Mouse (Mus musculus) embryonic facial prominence, embryonic 14.5 days (tissue): ENCODE measurements around the gene Casp9. TPM values are rescaled to one million over a fixed set of nuclear protein-coding genes. Genes with fewer than 3 reads are reported as not detected.

Experiments
- ATAC-seq: fragments of 200-750 bp; cut with Nextera tagmentation; 2 replicates; pipeline ENCODE4 v1.8.0; 2017; ENCODE audit warnings: low read depth, moderate number of reproducible peaks, moderate TSS enrichment
- DNase-seq: peaks from one replicate; pipeline ENCODE4 v3.0.0-alpha.2; 2015; ENCODE audit warnings: low spot score
- H3K27ac ChIP-seq: fragments of 300-500 bp; sonication (generic); replicated peaks from 2 replicates; pipeline ENCODE4 v1.5.1; 2014; ENCODE audit warnings: low read depth, mild to moderate bottlenecking, low read length, moderate library complexity
- H3K27me3 ChIP-seq: fragments of 300-500 bp; sonication (generic); replicated peaks from 2 replicates; pipeline ENCODE4 v1.6.1; 2014; ENCODE audit warnings: low read length; ENCODE audit not compliant: control insufficient read depth, insufficient read depth
- H3K36me3 ChIP-seq: fragments of 300-500 bp; sonication (generic); 2 replicates; pipeline ENCODE4 v1.6.1; 2014; ENCODE audit warnings: low read length, mixed read lengths; ENCODE audit not compliant: control insufficient read depth, insufficient read depth
- H3K4me1 ChIP-seq: fragments of 300-500 bp; sonication (generic); 2 replicates; pipeline ENCODE4 v1.6.1; 2014; ENCODE audit warnings: antibody characterized with exemption, low read length; ENCODE audit not compliant: control insufficient read depth, insufficient read depth
- H3K4me2 ChIP-seq: fragments of 300-500 bp; sonication (generic); 2 replicates; pipeline ENCODE4 v1.6.1; 2014; ENCODE audit warnings: low read depth, mild to moderate bottlenecking, low read length, moderate library complexity, mixed read lengths
- H3K4me3 ChIP-seq: fragments of 300-500 bp; sonication (generic); 2 replicates; pipeline ENCODE4 v1.5.1; 2014; ENCODE audit warnings: low read depth, mild to moderate bottlenecking, low read length
- H3K9ac ChIP-seq: fragments of 300-500 bp; sonication (generic); 2 replicates; pipeline ENCODE4 v1.6.1; 2014; ENCODE audit warnings: low read depth, mild to moderate bottlenecking, low read length, moderate library complexity, mixed read lengths
- H3K9me3 ChIP-seq: fragments of 300-500 bp; sonication (generic); 2 replicates; pipeline ENCODE4 v1.6.1; 2016; ENCODE audit warnings: low read length; ENCODE audit not compliant: control insufficient read depth
- WGBS: fragments of 180-500 bp; shearing (Covaris S2); extraction: QIAGEN DNeasy Blood & Tissue Kit; methylation state at CpG from one replicate; pipeline ENCODE4 v1.1.7; 2014; 5-methylcytosine and 5-hydroxymethylcytosine counted together
- polyA plus RNA-seq: library from polyadenylated mRNA; unstranded; fragments of >200 nt; fragmentation: Nextera tagmentation; extraction: Ambion mirVana; gene quantifications from 2 replicates; pipeline ENCODE4 v1.2.1, GENCODE M21; 2014

The Casp9 gene
- polyA plus RNA-seq, 1 experiment from 2014 or later = 10.3 TPM

GRCm38 (mm10) chr4:141758874-141759542 lies 34.4 kb upstream of the Casp9 start:
- ATAC-seq (no peak), DNase-seq (no peak)
- H3K9me3 ChIP-seq = no peaks in the 10 kb centered on the region
- peaks cover 29% of the 10 kb centered on the region for H3K36me3 ChIP-seq
- H3K9ac ChIP-seq = no peak overlapping the region
- no peak overlapping the region for H3K4me2 ChIP-seq
- 69% methylated on average over 6 of the region's 6 CpGs for whole genome bisulfite sequencing
- no peak overlapping the region for H3K27ac ChIP-seq
- no peaks in the 10 kb centered on the region for H3K27me3 ChIP-seq
- no peak overlapping the region for H3K4me3 ChIP-seq
- H3K4me1 ChIP-seq = no peaks in the 10 kb centered on the region

- Histone ChIP-seq H3K9me3 (no peaks in the 10 kb centered on the region), H3K27me3 (no peaks in the 10 kb centered on the region), H3K9ac (no peak overlapping the region), H3K36me3 (peaks cover 42% of the 10 kb centered on the region), H3K27ac (no peak overlapping the region), H3K4me2 (no peak overlapping the region), H3K4me3 (no peak overlapping the region), H3K4me1 (0 out of 2 replicates have a peak, but pooled peaks cover under 1% of the 10 kb centered on the region)
- ATAC-seq (no peak), DNase-seq (no peak)
- 84% methylated on average over 4 of the region's 4 CpGs for WGBS
These were observed 32.5 kb upstream of the Casp9 start for GRCm38 (mm10) chr4:141760942-141761341.

GRCm38 (mm10) chr4:141762102-141762598 lies 31.3 kb upstream of the Casp9 start:
- no peak for ATAC-seq
- no peak overlapping the region for H3K9ac ChIP-seq
- H3K27me3 ChIP-seq = no peaks in the 10 kb centered on the region
- H3K27ac ChIP-seq = no peak overlapping the region
- H3K36me3 ChIP-seq = peaks cover 50% of the 10 kb centered on the region
- no peaks in the 10 kb centered on the region for H3K9me3 ChIP-seq
- no peak overlapping the region for H3K4me3 ChIP-seq
- H3K4me1 ChIP-seq = peaks cover 12% of the 10 kb centered on the region
- H3K4me2 ChIP-seq = no peak overlapping the region
- 92% methylated on average over 13 of the region's 13 CpGs for WGBS
- no peak for DNase-seq

GRCm38 (mm10) chr4:141763476-141763875 lies 29.9 kb upstream of the Casp9 start:
- no peak overlapping the region for H3K9ac ChIP-seq
- WGBS = 92% methylated on average over 12 of the region's 12 CpGs
- no peak overlapping the region for H3K4me2 ChIP-seq
- DNase-seq (no peak), ATAC-seq (no peak)
- H3K36me3 ChIP-seq = peaks cover 62% of the 10 kb centered on the region
- no peaks in the 10 kb centered on the region for H3K27me3 ChIP-seq
- no peaks in the 10 kb centered on the region for H3K9me3 ChIP-seq
- H3K4me3 ChIP-seq = no peak overlapping the region
- no peak overlapping the region for H3K27ac ChIP-seq
- H3K4me1 ChIP-seq = peaks cover 21% of the 10 kb centered on the region

- WGBS = 88% methylated on average over 3 of the region's 3 CpGs
- Histone ChIP-seq H3K9me3 (no peaks in the 10 kb centered on the region), H3K4me1 (peaks cover 21% of the 10 kb centered on the region), H3K9ac (no peak overlapping the region), H3K27ac (no peak overlapping the region), H3K4me3 (no peak overlapping the region), H3K27me3 (no peaks in the 10 kb centered on the region), H3K4me2 (no peak overlapping the region), H3K36me3 (peaks cover 76% of the 10 kb centered on the region)
- DNase-seq (no peak), ATAC-seq (no peak)
These were observed 28.4 kb upstream of the Casp9 start for GRCm38 (mm10) chr4:141765008-141765407.

GRCm38 (mm10) chr4:141766316-141766667 lies 27.1 kb upstream of the Casp9 start:
- H3K36me3 ChIP-seq = peaks cover 86% of the 10 kb centered on the region
- H3K9ac ChIP-seq = no peak overlapping the region
- no peaks in the 10 kb centered on the region for H3K27me3 ChIP-seq
- peak overlapping the region; percentile 95 for H3K27ac ChIP-seq
- peak overlapping the region; percentile 41 for H3K4me2 ChIP-seq
- ATAC-seq = no peak
- no peak overlapping the region for H3K4me3 ChIP-seq
- H3K4me1 ChIP-seq = peaks cover 21% of the 10 kb centered on the region
- no peaks in the 10 kb centered on the region for H3K9me3 ChIP-seq
- no peak for DNase-seq
- WGBS = 63% methylated on average over 8 of the region's 8 CpGs

- 34% methylated on average over 19 of the region's 19 CpGs for WGBS
- Histone ChIP-seq H3K4me2 (peak overlapping the region; percentile 41), H3K27ac (peak overlapping the region; percentile 95), H3K27me3 (no peaks in the 10 kb centered on the region), H3K4me1 (peaks cover 21% of the 10 kb centered on the region), H3K9ac (no peak overlapping the region), H3K4me3 (no peak overlapping the region), H3K9me3 (no peaks in the 10 kb centered on the region), H3K36me3 (peaks cover 86% of the 10 kb centered on the region)
- DNase-seq = peak; percentile 88
- ATAC-seq = peak; percentile 79
These were observed 26.6 kb upstream of the Casp9 start for GRCm38 (mm10) chr4:141766668-141767352.

- Histone ChIP-seq H3K9ac (no peak overlapping the region), H3K9me3 (no peaks in the 10 kb centered on the region), H3K36me3 (peaks cover 86% of the 10 kb centered on the region), H3K4me3 (no peak overlapping the region), H3K27ac (peak overlapping the region; percentile 95), H3K4me1 (peaks cover 21% of the 10 kb centered on the region), H3K27me3 (no peaks in the 10 kb centered on the region), H3K4me2 (peak overlapping the region; percentile 41)
- peak; percentile 86; the same call in 1 of the 2 replicates for ATAC-seq
- DNase-seq = peak; percentile 90
- WGBS = 66% methylated on average over 19 of the region's 19 CpGs
These were observed 25.9 kb upstream of the Casp9 start for GRCm38 (mm10) chr4:141767353-141768036.
